8 mouse cellular contexts compared by ENCODE assay signal in genomic region chr12:16577665-16578233, GRCm38 (mm10). TPM values are rescaled to one million over a fixed set of nuclear protein-coding genes. Genes with fewer than 3 reads are reported as not detected.
DNase-seq lines count a peak whose midpoint lies in the region; ATAC-seq lines count a peak whose summit lies in the region.

No protein-coding gene starts in this region.

- H3K9ac ChIP-seq in liver, embryonic 11.5 days (ENCODE audit: low read depth, low read length): no peak overlapping the region
- H3K9ac ChIP-seq in liver, embryonic 16.5 days (ENCODE audit: low read depth, low read length): no peak overlapping the region; the same call in 1 of the 2 replicates

- no peaks in the 10 kb centered on the region for H3K9me3 ChIP-seq in liver, embryonic 11.5 days (ENCODE audit: control insufficient read depth, low read length)
- H3K9me3 ChIP-seq in liver, embryonic 16.5 days (replicated peaks; ENCODE audit: control insufficient read depth, low read length): no peaks in the 10 kb centered on the region

- WGBS in liver, embryonic 11.5 days: 80% methylated on average over 9 of the region's 9 CpGs
- 57% methylated on average over 9 of the region's 9 CpGs for WGBS in liver, embryonic 16.5 days (ENCODE audit: insufficient replicate concordance)

- H3K36me3 ChIP-seq in liver, embryonic 11.5 days (ENCODE audit: control insufficient read depth, insufficient read depth, low read length): peaks cover 10% of the 10 kb centered on the region
- peaks cover 6% of the 10 kb centered on the region for H3K36me3 ChIP-seq in liver, embryonic 16.5 days (ENCODE audit: control insufficient read depth, insufficient read depth)

- peaks cover 20% of the 10 kb centered on the region for H3K4me1 ChIP-seq in liver, embryonic 11.5 days (replicated peaks; ENCODE audit: control insufficient read depth, insufficient read depth, low read length)
- peaks cover 47% of the 10 kb centered on the region for H3K4me1 ChIP-seq in liver, embryonic 16.5 days (ENCODE audit: control insufficient read depth, low read depth, low read length)

- H3K27me3 ChIP-seq in liver, embryonic 11.5 days (replicated peaks; ENCODE audit: control insufficient read depth, insufficient read depth, low read length): no peaks in the 10 kb centered on the region
- no peaks in the 10 kb centered on the region for H3K27me3 ChIP-seq in liver, embryonic 16.5 days (ENCODE audit: control insufficient read depth, insufficient read depth, low read depth, low read length)

- ATAC-seq in liver, embryonic 11.5 days (replicated peaks; ENCODE audit: low FRiP score): no peak
- ATAC-seq in erythroid progenitor cell, adult 5-6 weeks (replicated peaks; ENCODE audit: low FRiP score, poor library complexity, severe bottlenecking): peak; percentile 76
- ATAC-seq in liver, embryonic 16.5 days (ENCODE audit: low read depth): peak; percentile 61
- ATAC-seq in inflammation-experienced regulatory T-cells, adult 6 months: no peak

- peak; percentile 50 to 67 for DNase-seq in cerebellum, postnatal 10 days
- no peak for DNase-seq in cerebellum, adult 11 months
- peak; percentile 56 for DNase-seq in liver
- no peak for DNase-seq in liver, embryonic 11.5 days (ENCODE audit: low spot score)
- DNase-seq in thymus, postnatal 10 days (ENCODE audit: low spot score in 2 of 2): no peak

- no peak overlapping the region for H3K4me3 ChIP-seq in liver, embryonic 11.5 days (ENCODE audit: low read depth, low read length)
- H3K4me3 ChIP-seq in liver, embryonic 16.5 days (ENCODE audit: low read depth, low read length): no peak overlapping the region

- H3K27ac ChIP-seq in liver, embryonic 11.5 days (ENCODE audit: low read depth, low read length): no peak overlapping the region
- H3K27ac ChIP-seq in liver, embryonic 16.5 days (ENCODE audit: low read length): peak overlapping the region; percentile 41; the same call in 1 of the 2 replicates

- no peak overlapping the region for H3K4me2 ChIP-seq in liver, embryonic 11.5 days
- H3K4me2 ChIP-seq in liver, embryonic 16.5 days (ENCODE audit: low read depth, low read length): peak overlapping the region; percentile 43

RNA-seq across cellular contexts. Expression of gene Lpin1, which starts 33.0 kb away (rescaled TPM):
- 9.6 and 10.4 TPM in 2 replicates for polyA plus RNA-seq in liver, embryonic 11.5 days (2014; fragmentation: Nextera tagmentation; extraction: Ambion mirVana)
- total RNA-seq in erythroid progenitor cell, adult 5-6 weeks (2015; ENCODE audit: low replicate concordance): 10.1 and 10.9 TPM in 2 replicates
- total RNA-seq in erythroid progenitor cell, adult 5-6 weeks (2017; ENCODE audit: low replicate concordance): 12.2 and 20.9 TPM in 2 replicates
- 10.2 and 12.6 TPM in 2 replicates for polyA plus RNA-seq in liver, embryonic 16.5 days (2015; fragmentation: Nextera tagmentation; extraction: Ambion mirVana)
- polyA plus RNA-seq in inflammation-experienced regulatory T-cells, adult 6 months (2017; shearing (Covaris generic)): 10 to 100 TPM in 2 of 3 experiments, 1 to 10 TPM in 1; 9.4 to 29.1 (median 16.7) TPM

Comparison
In these comparisons a context has a peak if more than half of its experiments do, and no peak if none do; other contexts are left out.
1. DNase-seq: peak in cerebellum, postnatal 10 days (2 of 2) and liver (single experiment); none in cerebellum, adult 11 months (single experiment), liver, embryonic 11.5 days (single experiment) and thymus, postnatal 10 days (0 of 2).
2. ATAC-seq: peak in erythroid progenitor cell, adult 5-6 weeks (single experiment) and liver, embryonic 16.5 days (single experiment); none in liver, embryonic 11.5 days (single experiment) and inflammation-experienced regulatory T-cells, adult 6 months (single experiment).